Mouse (Mus musculus): Measurements from ENCODE around the gene Tmem200a. TPM values are rescaled to one million over a fixed set of nuclear protein-coding genes. Genes with fewer than 3 reads are reported as not detected.

The Tmem200a gene
- 18.7 and 23.1 TPM in 2 replicates for polyA plus RNA-seq (2014; fragmentation: Nextera tagmentation; extraction: Ambion mirVana)

- ATAC-seq (replicated peaks; ENCODE audit: low FRiP score, low TSS enrichment, low read depth): peak; percentile 76
- H3K4me1 ChIP-seq (replicated peaks; ENCODE audit: control insufficient read depth, insufficient read depth, low read length): no peaks in the 10 kb centered on the region
- 1% methylated on average over 45 of the region's 46 CpGs for WGBS
These were observed at the start of gene Tmem200a for GRCm38 (mm10) chr10:26078521-26079142. Gene Tmem200a (minus strand): TSS chr10:26079052.

GRCm38 (mm10) chr10:26119822-26120183 is 41.0 kb upstream of the Tmem200a start:
- no peak for ATAC-seq (replicated peaks; ENCODE audit: low FRiP score, low TSS enrichment, low read depth)
- H3K4me3 ChIP-seq (ENCODE audit: low read depth, low read length): no peak overlapping the region
- no peaks in the 10 kb centered on the region for H3K27me3 ChIP-seq (replicated peaks; ENCODE audit: control insufficient read depth, insufficient read depth, low read length)
- no peaks in the 10 kb centered on the region for H3K4me1 ChIP-seq (replicated peaks; ENCODE audit: control insufficient read depth, insufficient read depth, low read length)
- H3K4me2 ChIP-seq (ENCODE audit: low read length): no peak overlapping the region
- H3K9me3 ChIP-seq (ENCODE audit: control insufficient read depth, low read length): no peaks in the 10 kb centered on the region
- no peaks in the 10 kb centered on the region for H3K36me3 ChIP-seq (ENCODE audit: control insufficient read depth, insufficient read depth, low read length)
- no peak overlapping the region for H3K9ac ChIP-seq (ENCODE audit: low read length)
- 80% methylated on average over 1 of the region's 1 CpGs for WGBS
- no peak for DNase-seq (ENCODE audit: low spot score)
- no peak overlapping the region for H3K27ac ChIP-seq (ENCODE audit: low read depth)

More at GRCm38 (mm10) chr10:26078521-26079142, at the start of gene Tmem200a:
- no peaks in the 10 kb centered on the region for H3K36me3 ChIP-seq (ENCODE audit: control insufficient read depth, insufficient read depth, low read length)
- peaks cover 2% of the 10 kb centered on the region; the same call in 1 of the 2 replicates for H3K27me3 ChIP-seq (replicated peaks; ENCODE audit: control insufficient read depth, insufficient read depth, low read length)
- peak within 1 kb of the TSS; percentile 69 for H3K4me3 ChIP-seq (ENCODE audit: low read depth, low read length)
- peak within 1 kb of the TSS; percentile 64 for H3K9ac ChIP-seq (ENCODE audit: low read length)
- peak within 1 kb of the TSS; percentile 36; the same call in 1 of the 2 replicates for H3K27ac ChIP-seq (ENCODE audit: low read depth)
- H3K9me3 ChIP-seq (ENCODE audit: control insufficient read depth, low read length): no peaks in the 10 kb centered on the region
- DNase-seq (ENCODE audit: low spot score): peak; percentile 86
- H3K4me2 ChIP-seq (ENCODE audit: low read length): peak within 1 kb of the TSS; percentile 57

- 92% methylated on average over 6 of the region's 6 CpGs for WGBS
- no peak overlapping the region for H3K27ac ChIP-seq (ENCODE audit: low read depth)
- no peak overlapping the region for H3K9ac ChIP-seq (ENCODE audit: low read length)
- H3K4me2 ChIP-seq (ENCODE audit: low read length): no peak overlapping the region
- DNase-seq (ENCODE audit: low spot score) (no peak), ATAC-seq (replicated peaks; ENCODE audit: low FRiP score, low TSS enrichment, low read depth) (no peak)
- H3K36me3 ChIP-seq (ENCODE audit: control insufficient read depth, insufficient read depth, low read length): no peaks in the 10 kb centered on the region
- no peak overlapping the region for H3K4me3 ChIP-seq (ENCODE audit: low read depth, low read length)
- H3K4me1 ChIP-seq (replicated peaks; ENCODE audit: control insufficient read depth, insufficient read depth, low read length): no peaks in the 10 kb centered on the region
- no peaks in the 10 kb centered on the region for H3K9me3 ChIP-seq (ENCODE audit: control insufficient read depth, low read length)
- no peaks in the 10 kb centered on the region for H3K27me3 ChIP-seq (replicated peaks; ENCODE audit: control insufficient read depth, insufficient read depth, low read length)
These were observed 40.4 kb upstream of the Tmem200a start for GRCm38 (mm10) chr10:26119067-26119821.

- DNase-seq (ENCODE audit: low spot score) (no peak), ATAC-seq (replicated peaks; ENCODE audit: low FRiP score, low TSS enrichment, low read depth) (no peak)
- Histone ChIP-seq H3K4me3 (ENCODE audit: low read depth, low read length) (no peak overlapping the region), H3K36me3 (ENCODE audit: control insufficient read depth, insufficient read depth, low read length) (no peaks in the 10 kb centered on the region), H3K27me3 (replicated peaks; ENCODE audit: control insufficient read depth, insufficient read depth, low read length) (no peaks in the 10 kb centered on the region), H3K27ac (ENCODE audit: low read depth) (no peak overlapping the region), H3K9me3 (ENCODE audit: control insufficient read depth, low read length) (no peaks in the 10 kb centered on the region), H3K4me2 (ENCODE audit: low read length) (no peak overlapping the region), H3K9ac (ENCODE audit: low read length) (no peak overlapping the region), H3K4me1 (replicated peaks; ENCODE audit: control insufficient read depth, insufficient read depth, low read length) (no peaks in the 10 kb centered on the region)
- 78% methylated on average over 4 of the region's 4 CpGs for WGBS
These were observed 35.6 kb upstream of the Tmem200a start for GRCm38 (mm10) chr10:26114409-26114808.

DNA sequence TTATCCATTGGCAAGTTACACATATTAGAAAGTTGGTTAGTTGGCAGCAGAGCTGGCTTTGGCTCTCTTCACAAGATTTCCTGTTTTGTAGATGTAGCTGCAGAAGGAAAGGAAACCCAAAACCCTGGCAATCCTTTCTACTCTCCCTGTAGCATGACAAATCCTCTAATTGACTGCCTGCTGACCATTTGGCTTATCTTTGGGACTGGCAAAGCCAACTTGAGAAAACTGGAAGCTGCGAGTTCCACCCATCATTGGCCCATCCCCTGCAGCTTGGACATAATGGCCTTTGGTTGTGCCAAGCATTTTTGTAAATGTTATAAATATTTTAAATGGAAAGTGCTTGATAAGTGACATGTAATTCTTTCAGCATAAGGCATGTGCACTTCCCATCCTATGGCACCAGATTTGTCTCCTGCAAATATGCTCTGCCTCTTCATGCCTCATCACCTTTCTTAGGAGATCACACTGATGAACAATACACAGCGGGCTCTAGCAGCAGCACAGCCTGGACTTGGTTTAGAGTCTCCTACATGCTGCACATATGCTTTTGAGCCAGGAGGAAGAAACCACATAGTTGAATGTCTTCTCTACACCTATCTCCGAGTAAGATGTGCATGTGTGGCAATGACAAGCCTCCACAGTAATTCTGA is 24.6 kb upstream of the Tmem200a start:
- ATAC-seq (replicated peaks; ENCODE audit: low FRiP score, low TSS enrichment, low read depth) (no peak), DNase-seq (ENCODE audit: low spot score) (no peak)
- Histone ChIP-seq H3K9ac (ENCODE audit: low read length) (no peak overlapping the region), H3K4me2 (ENCODE audit: low read length) (no peak overlapping the region), H3K36me3 (ENCODE audit: control insufficient read depth, insufficient read depth, low read length) (no peaks in the 10 kb centered on the region), H3K9me3 (ENCODE audit: control insufficient read depth, low read length) (no peaks in the 10 kb centered on the region), H3K4me1 (replicated peaks; ENCODE audit: control insufficient read depth, insufficient read depth, low read length) (no peaks in the 10 kb centered on the region), H3K4me3 (ENCODE audit: low read depth, low read length) (no peak overlapping the region), H3K27ac (ENCODE audit: low read depth) (no peak overlapping the region), H3K27me3 (replicated peaks; ENCODE audit: control insufficient read depth, insufficient read depth, low read length) (no peaks in the 10 kb centered on the region)
- WGBS: 83% methylated on average over 3 of the region's 3 CpGs

- H3K4me3 ChIP-seq (ENCODE audit: low read depth, low read length): no peak overlapping the region
- no peak for ATAC-seq (replicated peaks; ENCODE audit: low FRiP score, low TSS enrichment, low read depth)
- H3K4me1 ChIP-seq (replicated peaks; ENCODE audit: control insufficient read depth, insufficient read depth, low read length): no peaks in the 10 kb centered on the region
- peaks cover 2% of the 10 kb centered on the region; the same call in 1 of the 2 replicates for H3K27me3 ChIP-seq (replicated peaks; ENCODE audit: control insufficient read depth, insufficient read depth, low read length)
- no peak overlapping the region for H3K27ac ChIP-seq (ENCODE audit: low read depth)
- WGBS: 58% methylated on average over 4 of the region's 4 CpGs
- H3K4me2 ChIP-seq (ENCODE audit: low read length): no peak overlapping the region
- DNase-seq (ENCODE audit: low spot score): peak; percentile 71
- no peak overlapping the region for H3K9ac ChIP-seq (ENCODE audit: low read length)
- H3K9me3 ChIP-seq (ENCODE audit: control insufficient read depth, low read length): no peaks in the 10 kb centered on the region
- H3K36me3 ChIP-seq (ENCODE audit: control insufficient read depth, insufficient read depth, low read length): no peaks in the 10 kb centered on the region
These were observed 3.2 kb upstream of the Tmem200a start for GRCm38 (mm10) chr10:26082081-26082480.

DNA sequence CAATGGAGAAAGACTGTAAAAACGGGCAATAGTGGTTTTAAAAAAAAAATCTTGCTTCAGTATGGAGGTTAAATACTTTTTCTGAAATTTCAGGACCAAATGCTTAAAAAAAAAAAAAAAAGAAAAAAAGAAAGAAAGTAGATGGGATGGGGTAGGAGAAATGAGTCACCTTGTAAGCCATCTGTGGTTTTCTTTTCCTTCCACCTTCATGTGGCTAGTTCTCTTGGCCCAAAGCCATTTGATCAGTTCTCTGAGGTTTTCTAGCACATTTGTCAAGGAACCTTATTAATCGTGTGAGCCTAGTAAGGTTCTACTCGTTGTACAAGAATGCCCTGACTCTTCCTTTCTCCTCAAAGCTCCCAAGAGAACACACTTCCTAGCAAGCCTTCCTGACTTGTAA is 826 bp upstream of the Tmem200a start:
- Histone ChIP-seq H3K9me3 (ENCODE audit: control insufficient read depth, low read length) (no peaks in the 10 kb centered on the region), H3K4me3 (ENCODE audit: low read depth, low read length) (no peak overlapping the region), H3K9ac (ENCODE audit: low read length) (no peak overlapping the region), H3K4me2 (ENCODE audit: low read length) (no peak overlapping the region), H3K36me3 (ENCODE audit: control insufficient read depth, insufficient read depth, low read length) (no peaks in the 10 kb centered on the region), H3K4me1 (replicated peaks; ENCODE audit: control insufficient read depth, insufficient read depth, low read length) (no peaks in the 10 kb centered on the region), H3K27ac (ENCODE audit: low read depth) (no peak overlapping the region), H3K27me3 (replicated peaks; ENCODE audit: control insufficient read depth, insufficient read depth, low read length) (peaks cover 2% of the 10 kb centered on the region; the same call in 1 of the 2 replicates)
- 77% methylated on average over 3 of the region's 3 CpGs for WGBS
- ATAC-seq (replicated peaks; ENCODE audit: low FRiP score, low TSS enrichment, low read depth) (no peak), DNase-seq (ENCODE audit: low spot score) (no peak)

GRCm38 (mm10) chr10:26077671-26078481 is 976 bp downstream of the Tmem200a start, which contains the start of gene Gm9767:
Gene Gm9767 (plus strand): TSS chr10:26078255.
- peak; percentile 56; the same call in 1 of the 2 replicates for ATAC-seq (replicated peaks; ENCODE audit: low FRiP score, low TSS enrichment, low read depth)
- Histone ChIP-seq H3K4me2 (ENCODE audit: low read length) (peak within 1 kb of the TSS; percentile 57), H3K4me1 (replicated peaks; ENCODE audit: control insufficient read depth, insufficient read depth, low read length) (no peaks in the 10 kb centered on the region), H3K4me3 (ENCODE audit: low read depth, low read length) (peak within 1 kb of the TSS; percentile 69), H3K36me3 (ENCODE audit: control insufficient read depth, insufficient read depth, low read length) (no peaks in the 10 kb centered on the region), H3K9me3 (ENCODE audit: control insufficient read depth, low read length) (no peaks in the 10 kb centered on the region), H3K27ac (ENCODE audit: low read depth) (peak within 1 kb of the TSS; percentile 36; the same call in 1 of the 2 replicates), H3K27me3 (replicated peaks; ENCODE audit: control insufficient read depth, insufficient read depth, low read length) (peaks cover 2% of the 10 kb centered on the region; the same call in 1 of the 2 replicates), H3K9ac (ENCODE audit: low read length) (peak within 1 kb of the TSS; percentile 64)
- WGBS: 1% methylated on average over 51 of the region's 52 CpGs
- peak; percentile 72 for DNase-seq (ENCODE audit: low spot score)

All from intestine, embryonic 14.5 days (tissue).